Mouse (Mus musculus) forebrain, embryonic 11.5 days (tissue): ENCODE measurements around the gene Traf3ip3. TPM values are rescaled to one million over a fixed set of nuclear protein-coding genes. Genes with fewer than 3 reads are reported as not detected.

Experiments
- ATAC-seq: fragments of 200-750 bp; cut with Nextera tagmentation; replicated peaks from 2 replicates; pipeline ENCODE4 v1.8.0; 2017; ENCODE audit warnings: moderate TSS enrichment; ENCODE audit not compliant: low FRiP score
- DNase-seq: peaks from one replicate; pipeline ENCODE4 v3.0.0-alpha.2; 2017; ENCODE audit warnings: low spot score
- H3K27ac ChIP-seq: fragments of 300-500 bp; sonication (generic); 2 replicates; pipeline ENCODE4 v1.5.1; 2014; ENCODE audit warnings: low read depth, low read length
- H3K27me3 ChIP-seq: fragments of 300-500 bp; sonication (generic); 2 replicates; pipeline ENCODE4 v1.6.1; 2014; ENCODE audit warnings: mild to moderate bottlenecking, low read length, mixed read lengths; ENCODE audit not compliant: control insufficient read depth, insufficient read depth
- H3K36me3 ChIP-seq: fragments of 300-500 bp; sonication (generic); 2 replicates; pipeline ENCODE4 v1.6.1; 2014; ENCODE audit warnings: mild to moderate bottlenecking, low read length, moderate library complexity, mixed read lengths; ENCODE audit not compliant: control insufficient read depth, insufficient read depth
- H3K4me1 ChIP-seq: fragments of 300-500 bp; sonication (generic); replicated peaks from 2 replicates; pipeline ENCODE4 v1.6.1; 2014; ENCODE audit warnings: low read length, mixed read lengths; ENCODE audit not compliant: control insufficient read depth, insufficient read depth
- H3K4me2 ChIP-seq: fragments of 300-500 bp; sonication (generic); 2 replicates; pipeline ENCODE4 v1.6.1; 2014; ENCODE audit warnings: low read depth, mild to moderate bottlenecking, low read length, moderate library complexity, mixed read lengths; ENCODE audit not compliant: severe bottlenecking
- H3K4me3 ChIP-seq: fragments of 300-500 bp; sonication (generic); 2 replicates; pipeline ENCODE4 v1.5.1; 2014; ENCODE audit warnings: low read depth, low read length
- H3K9ac ChIP-seq: fragments of 300-500 bp; sonication (generic); 2 replicates; pipeline ENCODE4 v1.6.1; 2014; ENCODE audit warnings: low read length
- H3K9me3 ChIP-seq: fragments of 300-500 bp; sonication (generic); 2 replicates; pipeline ENCODE4 v1.6.1; 2016; ENCODE audit warnings: low read length, mixed read lengths; ENCODE audit not compliant: control insufficient read depth
- WGBS: fragments of 180-500 bp; shearing (Covaris S2); extraction: QIAGEN DNeasy Blood & Tissue Kit; methylation state at CpG from one replicate; pipeline ENCODE4 v1.1.7; 2014; 5-methylcytosine and 5-hydroxymethylcytosine counted together
- polyA plus RNA-seq: library from polyadenylated mRNA; unstranded; fragments of >200 nt; fragmentation: Nextera tagmentation; extraction: Ambion mirVana; gene quantifications from 2 replicates; pipeline ENCODE4 v1.2.1, GENCODE M21; 2014

The Traf3ip3 gene
- polyA plus RNA-seq, 1 experiment from 2014 or later, result 2.3 TPM

DNA sequence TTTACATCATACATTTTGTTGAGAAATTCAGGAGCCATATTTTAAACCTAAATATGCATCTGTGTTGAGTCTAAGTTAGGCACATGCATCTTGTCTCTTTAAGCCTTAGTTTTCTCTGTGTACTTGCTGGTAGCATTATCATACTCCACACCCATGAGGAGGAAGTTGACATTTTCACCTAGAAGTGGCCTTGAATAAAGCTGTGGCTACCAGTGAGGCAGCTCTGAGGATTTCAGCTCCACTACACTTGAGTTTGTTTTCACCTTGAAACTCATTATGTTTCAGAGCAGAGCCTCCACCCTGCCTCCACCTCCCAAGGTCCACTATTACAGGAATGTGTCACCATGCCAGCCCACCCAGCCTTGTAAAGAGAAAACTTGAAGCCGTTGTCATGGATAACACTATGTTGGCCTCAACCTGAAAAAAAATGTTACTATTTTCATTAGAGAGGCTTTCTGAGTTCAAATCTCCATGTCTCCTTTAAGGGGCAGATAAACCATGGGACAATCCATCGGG lies 32.7 kb upstream of the Traf3ip3 start:
- no peaks in the 10 kb centered on the region for H3K9me3 ChIP-seq
- H3K9ac ChIP-seq, result no peak overlapping the region
- no peaks in the 10 kb centered on the region for H3K36me3 ChIP-seq
- 94% methylated on average over 2 of the region's 2 CpGs for WGBS
- no peak overlapping the region for H3K27ac ChIP-seq
- no peaks in the 10 kb centered on the region for H3K27me3 ChIP-seq
- ATAC-seq (no peak), DNase-seq (no peak)
- H3K4me2 ChIP-seq, result no peak overlapping the region
- no peaks in the 10 kb centered on the region for H3K4me1 ChIP-seq
- no peak overlapping the region for H3K4me3 ChIP-seq

DNA sequence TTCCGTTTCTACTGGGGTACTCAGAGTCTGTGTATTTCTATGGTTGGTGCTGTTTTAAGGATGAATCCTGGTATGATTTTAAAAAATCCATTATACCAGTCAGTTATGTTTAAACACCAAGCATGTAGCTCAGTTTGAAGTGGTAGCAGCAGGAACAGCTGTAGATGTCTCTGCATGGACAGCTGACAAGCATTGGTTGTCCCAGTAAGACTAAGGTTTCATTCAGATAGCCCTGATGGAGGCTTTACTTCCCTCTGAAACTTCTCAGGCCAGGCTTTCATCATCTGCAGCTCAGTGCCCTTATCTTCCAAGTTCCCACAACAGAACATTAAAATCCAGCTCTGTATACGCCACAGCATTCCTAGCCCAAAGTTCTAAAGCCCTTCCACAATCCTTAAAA lies 31.2 kb upstream of the Traf3ip3 start:
- Histone ChIP-seq H3K4me1 (no peaks in the 10 kb centered on the region), H3K4me2 (no peak overlapping the region), H3K9me3 (no peaks in the 10 kb centered on the region), H3K36me3 (no peaks in the 10 kb centered on the region), H3K9ac (no peak overlapping the region), H3K4me3 (no peak overlapping the region), H3K27ac (no peak overlapping the region), H3K27me3 (no peaks in the 10 kb centered on the region)
- WGBS, result 86% methylated on average over 2 of the region's 2 CpGs
- DNase-seq, result no peak
- ATAC-seq, result no peak

DNA sequence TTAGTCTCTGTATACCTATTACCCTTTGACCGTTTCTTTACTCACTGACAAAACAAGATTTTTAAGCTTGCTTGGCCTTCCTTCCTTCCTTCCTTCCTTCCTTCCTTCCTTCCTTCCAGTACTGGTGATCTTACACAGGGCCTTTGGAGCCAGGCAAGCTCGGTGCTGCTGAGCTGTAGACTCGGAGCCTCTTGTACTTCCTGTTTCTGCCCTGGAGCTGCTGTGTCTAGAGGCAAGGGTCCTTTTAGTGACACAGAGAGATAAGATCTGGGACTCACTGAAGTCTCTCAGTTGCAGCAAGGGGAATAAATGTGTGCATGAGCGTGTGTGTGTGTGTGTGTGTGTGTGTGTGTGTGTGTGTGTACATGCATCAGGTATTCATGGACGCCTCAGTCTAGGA lies 29.4 kb upstream of the Traf3ip3 start:
- DNase-seq (no peak), ATAC-seq (no peak)
- no peaks in the 10 kb centered on the region for H3K9me3 ChIP-seq
- no peak overlapping the region for H3K4me2 ChIP-seq
- no peak overlapping the region for H3K4me3 ChIP-seq
- WGBS, result 74% methylated on average over 5 of the region's 5 CpGs
- no peaks in the 10 kb centered on the region for H3K27me3 ChIP-seq
- no peak overlapping the region for H3K27ac ChIP-seq
- H3K36me3 ChIP-seq, result no peaks in the 10 kb centered on the region
- H3K9ac ChIP-seq, result no peak overlapping the region
- no peaks in the 10 kb centered on the region for H3K4me1 ChIP-seq

DNA sequence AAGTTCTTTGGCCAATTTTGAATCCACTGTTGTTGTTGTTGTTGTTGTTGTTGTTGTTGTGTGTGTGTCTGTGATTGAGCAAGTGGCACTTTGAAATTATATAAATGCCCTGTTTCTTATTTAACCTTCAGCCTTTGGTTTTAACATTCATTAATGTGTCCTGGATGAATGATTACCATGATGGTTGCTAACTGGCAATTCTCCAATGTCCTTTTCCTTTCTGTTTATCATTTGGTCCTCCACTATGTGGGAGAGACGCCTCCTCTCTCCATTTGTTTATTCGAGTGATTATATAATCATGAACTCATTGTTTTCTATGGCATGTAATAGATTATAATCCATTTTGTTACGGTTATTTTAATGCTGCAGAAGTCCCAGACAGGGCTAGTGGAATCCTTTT lies 29.0 kb upstream of the Traf3ip3 start:
- Histone ChIP-seq H3K4me3 (no peak overlapping the region), H3K9ac (no peak overlapping the region), H3K9me3 (no peaks in the 10 kb centered on the region), H3K4me1 (0 out of 2 replicates have a peak, but pooled peaks cover under 1% of the 10 kb centered on the region), H3K4me2 (no peak overlapping the region), H3K27me3 (no peaks in the 10 kb centered on the region), H3K27ac (no peak overlapping the region), H3K36me3 (no peaks in the 10 kb centered on the region)
- no peak for DNase-seq
- ATAC-seq, result no peak
- whole genome bisulfite sequencing, result 83% methylated on average over 3 of the region's 3 CpGs

DNA sequence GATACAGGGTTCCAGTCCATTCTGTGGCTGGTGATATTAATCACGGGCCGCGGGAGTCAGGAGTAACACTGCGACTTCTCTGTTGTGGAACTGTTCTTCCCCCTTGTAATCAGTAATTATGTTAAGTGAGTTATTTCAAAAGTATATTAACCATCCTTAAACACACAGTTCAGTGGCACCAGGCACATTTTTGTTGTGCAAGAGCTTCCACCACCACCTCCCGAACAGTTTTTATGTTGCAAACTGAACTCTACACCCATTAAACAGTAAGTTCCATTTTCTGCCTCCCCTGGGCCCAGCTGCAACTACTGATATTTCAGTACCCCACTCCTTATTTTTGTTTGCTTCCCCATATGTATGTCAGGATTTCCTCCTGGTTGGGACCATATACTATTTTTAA lies 28.1 kb upstream of the Traf3ip3 start:
- Histone ChIP-seq H3K4me1 (0 out of 2 replicates have a peak, but pooled peaks cover 3% of the 10 kb centered on the region), H3K27me3 (no peaks in the 10 kb centered on the region), H3K27ac (no peak overlapping the region), H3K9ac (no peak overlapping the region), H3K4me2 (no peak overlapping the region), H3K4me3 (no peak overlapping the region), H3K9me3 (no peaks in the 10 kb centered on the region), H3K36me3 (no peaks in the 10 kb centered on the region)
- ATAC-seq (no peak), DNase-seq (no peak)
- WGBS, result 89% methylated on average over 5 of the region's 5 CpGs

DNA sequence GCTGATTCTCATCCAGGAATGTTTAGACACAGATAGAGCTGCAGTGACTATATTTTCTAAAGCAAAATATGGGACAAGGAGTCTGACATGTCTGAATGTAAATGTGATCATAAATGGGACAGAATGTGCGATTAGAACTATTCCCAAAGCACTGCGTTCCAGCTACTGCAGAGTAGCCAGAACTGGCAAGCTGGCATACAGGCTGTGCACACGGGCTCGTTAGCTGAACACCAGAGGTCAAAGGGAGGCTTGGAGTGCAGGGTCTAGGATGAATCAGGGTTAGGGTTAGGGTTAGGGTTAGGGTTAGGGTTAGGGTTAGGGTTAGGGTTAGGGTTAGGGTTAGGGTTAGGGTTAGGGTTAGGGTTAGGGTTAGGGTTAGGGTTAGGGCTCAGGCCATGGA lies 26.0 kb upstream of the Traf3ip3 start:
- Histone ChIP-seq H3K27ac (no peak overlapping the region), H3K27me3 (no peaks in the 10 kb centered on the region)
- ATAC-seq, result no peak

DNA sequence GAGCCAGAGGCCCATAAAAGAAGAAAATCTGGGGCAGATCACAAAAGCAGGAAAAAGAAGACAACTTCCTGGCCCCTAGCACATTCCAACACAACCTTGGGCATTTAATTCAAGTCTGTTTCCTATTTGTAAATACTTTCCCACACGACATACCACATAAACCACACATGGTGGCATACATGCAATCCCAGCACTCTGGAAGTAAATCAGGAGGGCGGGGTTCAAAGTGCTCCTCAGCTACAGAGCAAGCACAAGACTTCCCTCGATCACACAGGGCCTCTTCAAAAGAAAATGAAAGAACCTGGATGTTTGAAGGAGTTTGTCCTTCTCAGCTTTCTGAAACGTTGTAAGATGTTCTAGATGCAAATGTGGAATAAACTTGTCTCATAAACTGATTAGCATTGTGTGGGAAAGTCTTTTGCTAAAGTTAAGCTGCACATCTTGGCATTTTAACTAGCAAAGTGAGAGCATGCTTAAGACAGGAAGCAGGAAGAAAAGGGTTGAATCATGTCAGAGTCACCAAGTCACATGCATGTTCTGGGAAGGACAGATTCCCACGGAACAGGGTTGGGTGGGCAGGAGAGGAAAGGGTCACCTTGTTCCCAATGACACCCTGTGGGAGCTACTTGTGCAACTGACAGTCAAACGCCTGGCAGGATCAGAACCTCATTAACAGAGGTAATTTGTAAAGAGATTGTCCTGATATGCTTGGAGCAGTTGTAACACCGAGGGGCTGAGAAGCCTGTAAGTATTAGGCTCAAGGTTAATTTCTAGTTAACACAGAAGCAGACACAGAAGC lies 25.4 kb upstream of the Traf3ip3 start:
- ATAC-seq, result no peak
- Histone ChIP-seq H3K27ac (no peak overlapping the region), H3K4me2 (no peak overlapping the region), H3K27me3 (no peaks in the 10 kb centered on the region), H3K9ac (no peak overlapping the region), H3K9me3 (no peaks in the 10 kb centered on the region), H3K4me3 (no peak overlapping the region), H3K36me3 (no peaks in the 10 kb centered on the region), H3K4me1 (0 out of 2 replicates have a peak, but pooled peaks cover 3% of the 10 kb centered on the region)
- WGBS, result 56% methylated on average over 7 of the region's 7 CpGs
- no peak for DNase-seq

More for the DNA sequence above, 26.0 kb upstream of the Traf3ip3 start:
- Histone ChIP-seq H3K9ac (no peak overlapping the region), H3K36me3 (no peaks in the 10 kb centered on the region), H3K4me2 (no peak overlapping the region), H3K9me3 (no peaks in the 10 kb centered on the region), H3K4me1 (0 out of 2 replicates have a peak, but pooled peaks cover 3% of the 10 kb centered on the region), H3K4me3 (no peak overlapping the region)
- DNase-seq, result no peak
- 69% methylated on average over 4 of the region's 4 CpGs for WGBS

DNA sequence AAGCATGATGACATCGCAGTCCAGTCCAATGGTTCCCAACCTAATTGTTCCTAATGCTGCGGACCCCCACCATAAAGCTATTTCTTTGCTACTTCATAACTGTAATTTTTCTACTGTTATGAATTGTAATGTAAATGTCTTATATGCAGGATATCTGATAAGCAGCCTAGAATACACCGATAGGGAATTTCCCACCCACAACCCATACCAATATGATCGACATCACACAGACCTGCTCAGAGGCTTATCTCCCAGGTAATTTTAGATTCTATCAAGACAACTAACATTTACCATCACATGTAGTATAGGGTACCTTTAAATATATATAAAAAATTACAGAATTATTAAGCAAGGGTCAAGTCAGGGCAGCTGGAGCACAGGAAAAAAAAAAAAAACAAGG lies 24.6 kb upstream of the Traf3ip3 start:
- no peaks in the 10 kb centered on the region for H3K9me3 ChIP-seq
- 96% methylated on average over 4 of the region's 4 CpGs for WGBS
- ATAC-seq, result no peak
- H3K4me2 ChIP-seq, result no peak overlapping the region
- H3K9ac ChIP-seq, result no peak overlapping the region
- H3K4me3 ChIP-seq, result no peak overlapping the region
- H3K27me3 ChIP-seq, result no peaks in the 10 kb centered on the region
- no peak for DNase-seq
- H3K27ac ChIP-seq, result no peak overlapping the region
- no peaks in the 10 kb centered on the region for H3K36me3 ChIP-seq
- H3K4me1 ChIP-seq, result 0 out of 2 replicates have a peak, but pooled peaks cover 3% of the 10 kb centered on the region

DNA sequence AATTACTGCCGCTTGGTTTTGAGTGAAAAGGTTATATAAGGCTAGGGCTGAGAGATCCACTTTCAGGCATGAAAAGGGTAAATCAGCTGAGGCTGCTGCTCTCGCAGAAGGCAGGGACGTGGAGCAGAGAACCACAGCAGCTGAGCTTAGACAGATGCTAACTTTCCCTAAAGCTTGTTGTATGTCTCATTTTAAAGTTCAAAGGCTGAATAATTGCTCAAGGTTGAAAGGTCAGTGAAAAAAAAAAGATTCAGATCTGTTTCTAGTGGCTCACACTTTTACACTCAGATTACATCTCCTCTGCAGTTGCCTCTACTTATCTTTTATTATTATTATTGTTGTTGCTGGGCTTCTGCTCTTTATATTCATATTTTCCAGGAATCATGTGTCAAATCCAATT lies 24.0 kb upstream of the Traf3ip3 start:
- Histone ChIP-seq H3K27ac (no peak overlapping the region), H3K4me1 (0 out of 2 replicates have a peak, but pooled peaks cover 3% of the 10 kb centered on the region), H3K36me3 (no peaks in the 10 kb centered on the region), H3K4me3 (no peak overlapping the region), H3K9ac (no peak overlapping the region), H3K9me3 (no peaks in the 10 kb centered on the region), H3K4me2 (no peak overlapping the region), H3K27me3 (no peaks in the 10 kb centered on the region)
- DNase-seq (no peak), ATAC-seq (no peak)
- WGBS, result 11% methylated on average over 3 of the region's 3 CpGs
